In genomic region chr1:144184955-144185715, GRCm38 (mm10) we compare ENCODE assay signal across 22 mouse cellular contexts. TPM values are rescaled to one million over a fixed set of nuclear protein-coding genes. Genes with fewer than 3 reads are reported as not detected.
DNase-seq lines count a peak whose midpoint lies in the region; ATAC-seq and TF ChIP-seq lines count a peak whose summit lies in the region.
"Had no signal": no experiment of that assay in that cellular context is flagged by ENCODE, and none has a peak within 500 bp of the region (broad histone marks: within the 10 kb centered on the region; RNA-seq: fewer than 3 reads in every experiment).

No protein-coding gene starts in this region.

- H3K27ac ChIP-seq in spleen, adult 2 months (ENCODE audit: insufficient read depth, low read length), result no peak overlapping the region
- H3K27ac ChIP-seq: embryonic facial prominence, embryonic 13.5 days; hindbrain, embryonic 14.5 days; limb, embryonic 10.5 days; liver, embryonic 14.5 days; midbrain, embryonic 13.5 days; stomach, postnatal 0 days had no signal

- 10% methylated on average over 4 of the region's 4 CpGs for WGBS in spleen, adult 2 months

- H3K36me3 ChIP-seq in spleen, adult 2 months (ENCODE audit: control insufficient read depth, insufficient read depth, low read length), result no peaks in the 10 kb centered on the region
- H3K36me3 ChIP-seq in C2C12 (ENCODE audit: control insufficient read depth, insufficient read depth), result no peaks in the 10 kb centered on the region
- H3K36me3 ChIP-seq: embryonic facial prominence, embryonic 13.5 days; limb, embryonic 10.5 days; midbrain, embryonic 13.5 days had no signal

- DNase-seq in spleen, adult 2 months (ENCODE audit: low read depth in 1 of 2, low spot score in 2 of 2), result peak; percentile 12 to 55
- no peak for DNase-seq in spleen, adult 12 weeks (ENCODE audit: low spot score)
- DNase-seq in c-Kit-positive CD71-negative TER-119-negative erythroid progenitor cells, embryonic 14.5 days (ENCODE audit: low read depth), result peak; percentile 37
- no peak for DNase-seq in gastrocnemius, postnatal 10 days
- DNase-seq in cerebellum, postnatal 4 days (ENCODE audit: low spot score in 2 of 2), result no peak
- DNase-seq: adrenal gland, postnatal 25 days; cerebellum, adult 2 months; heart, postnatal 10 days; lung, postnatal 14 days; retina, postnatal 1 day had no signal

- no peak for TF ChIP-seq POLR2A in spleen, adult 2 months (IDR thresholded peaks at IDR 0.05; ENCODE audit: low read depth, low read length)

- H3K4me3 ChIP-seq in spleen, adult 2 months (ENCODE audit: extremely low read depth, insufficient read depth, insufficient read length), result no peak overlapping the region
- H3K4me3 ChIP-seq in C2C12 (ENCODE audit: insufficient read depth, poor library complexity, severe bottlenecking), result no peak overlapping the region
- H3K4me3 ChIP-seq: embryonic facial prominence, embryonic 13.5 days; limb, embryonic 10.5 days; midbrain, embryonic 13.5 days; myocyte had no signal

- H3K79me2 ChIP-seq in C2C12 (ENCODE audit: control insufficient read depth, insufficient read depth), result no peaks in the 10 kb centered on the region

- H3ac ChIP-seq in C2C12 (ENCODE audit: control insufficient read depth, insufficient read length, low read depth), result no peak overlapping the region

- H3K4me1 ChIP-seq in spleen, adult 2 months (ENCODE audit: control insufficient read depth, insufficient read depth, insufficient read length), result peaks cover 5% of the 10 kb centered on the region; the same call in 1 of the 2 replicates
- H3K4me1 ChIP-seq: midbrain, embryonic 13.5 days had no signal

- no peak for TF ChIP-seq CTCF in spleen, adult 2 months (IDR thresholded peaks at IDR 0.05; ENCODE audit: extremely low read depth, insufficient read depth, insufficient read length, insufficient replicate concordance)
- TF ChIP-seq CTCF in C2C12 (IDR thresholded peaks at IDR 0.05; ENCODE audit: control insufficient read depth, insufficient read depth, insufficient read length), result no peak

- ATAC-seq in neutrophil, adult 5-6 weeks (ENCODE audit: extremely low read depth, insufficient number of reproducible peaks, low FRiP score, poor library complexity, severe bottlenecking), result peak; percentile 75; the same call in 1 of the 2 replicates
- ATAC-seq: intestine, embryonic 16.5 days; midbrain, embryonic 13.5 days had no signal

- no peaks in the 10 kb centered on the region for H3K79me3 ChIP-seq in C2C12 (ENCODE audit: low read depth)

- no peaks in the 10 kb centered on the region for H3K27me3 ChIP-seq in spleen, adult 2 months (ENCODE audit: control insufficient read depth, insufficient read depth, low read length)
- H3K27me3 ChIP-seq in C2C12 (ENCODE audit: control insufficient read depth, insufficient read depth, insufficient read length), result no peaks in the 10 kb centered on the region
- H3K27me3 ChIP-seq: embryonic facial prominence, embryonic 13.5 days; midbrain, embryonic 13.5 days had no signal

TF ChIP-seq in C2C12, 6 proteins besides CTCF, POLR2A, EP300 and RAD21:
- peak; percentile 3 for TF ChIP-seq MYOD1 (IDR thresholded peaks at IDR 0.05; ENCODE audit: control insufficient read depth, insufficient read length, low read depth)
- TF ChIP-seq MAX (IDR thresholded peaks at IDR 0.05), result no peak

RNA-seq across cellular contexts. Expression of gene Rgs13, which starts 8.0 kb away (rescaled TPM):
- not detected in 2 replicates for polyA plus RNA-seq in spleen, adult 2 months (2012; rRNA removed)
- polyA plus RNA-seq in C2C12 (2012; fragmentation: generic; extraction: Trizol), result not detected
- total RNA-seq in neutrophil, adult 5-6 weeks (2017), result 0.35 and 0.37 TPM in 2 replicates
- under 1 TPM; 0.14 to 0.34 TPM for total RNA-seq in gastrocnemius, postnatal 10 days (2021)
- total RNA-seq: adrenal gland, postnatal 25 days; gastrocnemius, adult 8-10 months; heart, postnatal 10 days had no signal
- polyA plus RNA-seq: cerebellum, adult 2 months; intestine, embryonic 16.5 days; kidney, embryonic 16.5 days; limb, embryonic 10.5 days; liver, embryonic 14.5 days; myocyte had no signal

Comparison
In these comparisons a context has a peak if more than half of its experiments do, and no peak if none do; other contexts are left out.
1. DNase-seq: peak in spleen, adult 2 months (2 of 2) and c-Kit-positive CD71-negative TER-119-negative erythroid progenitor cells, embryonic 14.5 days (single experiment); none in spleen, adult 12 weeks (single experiment), gastrocnemius, postnatal 10 days (single experiment) and cerebellum, postnatal 4 days (0 of 2).